Mouse (Mus musculus) heart, embryonic 16.5 days (tissue): ENCODE results near the gene Jam2. TPM values are rescaled to one million over a fixed set of nuclear protein-coding genes. Genes with fewer than 3 reads are reported as not detected.

Source experiments
- ATAC-seq: fragments of 200-750 bp; cut with Nextera tagmentation; replicated peaks from 2 replicates; pipeline ENCODE4 v1.8.0; 2017; ENCODE audit warnings: moderate number of reproducible peaks; ENCODE audit not compliant: insufficient read depth, low FRiP score; ENCODE audit errors: extremely low read depth
- H3K27ac ChIP-seq: fragments of 300-500 bp; sonication (generic); 2 replicates; pipeline ENCODE4 v1.5.1; 2014; ENCODE audit warnings: mild to moderate bottlenecking, low read length, control low read depth, moderate library complexity
- H3K27me3 ChIP-seq: fragments of 300-500 bp; sonication (generic); 2 replicates; pipeline ENCODE4 v1.6.1; 2014; ENCODE audit warnings: low read length, mixed read lengths; ENCODE audit not compliant: control insufficient read depth, insufficient read depth
- H3K36me3 ChIP-seq: fragments of 300-500 bp; sonication (generic); 2 replicates; pipeline ENCODE4 v1.6.1; 2014; ENCODE audit not compliant: control insufficient read depth, insufficient read depth
- H3K4me1 ChIP-seq: fragments of 300-500 bp; sonication (generic); 2 replicates; pipeline ENCODE4 v1.6.1; 2014; ENCODE audit warnings: low read length, mixed read lengths; ENCODE audit not compliant: control insufficient read depth, insufficient read depth
- H3K4me2 ChIP-seq: fragments of 300-500 bp; sonication (generic); 2 replicates; pipeline ENCODE4 v1.6.1; 2014; ENCODE audit warnings: low read depth, mild to moderate bottlenecking, control low read depth, low read length
- H3K4me3 ChIP-seq: fragments of 300-500 bp; sonication (generic); 2 replicates; pipeline ENCODE4 v1.5.1; 2014; ENCODE audit warnings: mild to moderate bottlenecking, control low read depth, low read length
- H3K9ac ChIP-seq: fragments of 300-500 bp; sonication (generic); 2 replicates; pipeline ENCODE4 v1.6.1; 2014; ENCODE audit warnings: low read length, control low read depth
- H3K9me3 ChIP-seq: fragments of 300-500 bp; sonication (generic); replicated peaks from 2 replicates; pipeline ENCODE4 v1.6.1; 2016; ENCODE audit warnings: low read length; ENCODE audit not compliant: control insufficient read depth
- WGBS: fragments of 180-500 bp; shearing (Covaris S2); extraction: QIAGEN DNeasy Blood & Tissue Kit; methylation state at CpG from one replicate; pipeline ENCODE4 v1.1.7; 2014; 5-methylcytosine and 5-hydroxymethylcytosine counted together
- polyA plus RNA-seq: library from polyadenylated mRNA; unstranded; fragments of >200 nt; fragmentation: Nextera tagmentation; extraction: Ambion mirVana; gene quantifications from 2 replicates; pipeline ENCODE4 v1.2.1, GENCODE M21; 2015

The Jam2 gene
- polyA plus RNA-seq, 1 experiment from 2014 or later = 8.5 TPM

DNA sequence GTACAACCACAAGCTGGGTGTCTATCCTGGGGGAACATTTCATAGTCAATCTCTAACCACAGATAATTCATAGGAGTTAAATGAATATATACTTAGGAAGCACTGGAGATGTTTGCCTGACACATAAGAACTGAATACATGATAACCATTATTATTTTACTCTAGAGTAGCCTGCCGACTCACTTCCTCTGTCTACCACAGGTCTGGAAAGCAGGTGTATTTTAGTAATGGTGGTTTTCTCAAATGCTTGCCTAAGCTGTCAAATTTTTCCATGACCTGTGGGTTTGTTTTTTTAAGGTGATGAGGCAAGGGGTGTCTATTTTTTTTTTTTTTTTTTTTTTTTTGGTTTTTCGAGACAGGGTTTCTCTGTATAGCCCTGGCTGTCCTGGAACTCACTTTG lies 26.1 kb downstream of the Jam2 start:
- no peaks in the 10 kb centered on the region for H3K27me3 ChIP-seq
- H3K4me3 ChIP-seq = no peak overlapping the region
- no peak for ATAC-seq
- H3K9ac ChIP-seq = no peak overlapping the region
- H3K27ac ChIP-seq = no peak overlapping the region
- H3K4me1 ChIP-seq = 0 out of 2 replicates have a peak, but pooled peaks cover 3% of the 10 kb centered on the region
- WGBS = 83% methylated on average over 1 of the region's 2 CpGs
- H3K36me3 ChIP-seq = no peaks in the 10 kb centered on the region
- no peak overlapping the region for H3K4me2 ChIP-seq
- no peaks in the 10 kb centered on the region for H3K9me3 ChIP-seq

DNA sequence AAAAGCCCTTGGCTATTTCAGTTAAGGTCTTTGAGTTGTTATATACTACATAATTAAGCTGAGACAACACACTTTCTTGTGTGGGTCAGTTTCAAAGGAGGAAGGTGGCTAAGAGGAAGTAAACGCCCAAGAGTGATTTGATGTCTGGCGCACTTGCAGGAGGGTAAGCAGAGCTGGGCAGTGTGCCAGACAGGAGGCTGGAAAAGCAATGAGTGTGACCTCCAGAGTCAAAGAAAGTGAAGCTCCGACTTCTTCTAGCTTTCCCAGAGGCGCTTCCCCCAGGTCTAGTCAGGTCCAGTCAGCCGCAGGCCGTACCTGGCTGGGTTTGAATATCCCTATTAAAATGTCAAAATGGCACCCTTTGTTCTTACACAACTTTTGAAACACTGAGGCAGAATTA lies 28.3 kb downstream of the Jam2 start:
- no peak overlapping the region for H3K9ac ChIP-seq
- no peak overlapping the region for H3K4me3 ChIP-seq
- H3K9me3 ChIP-seq = no peaks in the 10 kb centered on the region
- peak overlapping the region; percentile 25; the same call in 1 of the 2 replicates for H3K27ac ChIP-seq
- 32% methylated on average over 6 of the region's 6 CpGs for WGBS
- no peaks in the 10 kb centered on the region for H3K27me3 ChIP-seq
- H3K36me3 ChIP-seq = no peaks in the 10 kb centered on the region
- H3K4me2 ChIP-seq = no peak overlapping the region
- ATAC-seq = peak; percentile 23; the same call in 1 of the 2 replicates
- 0 out of 2 replicates have a peak, but pooled peaks cover 3% of the 10 kb centered on the region for H3K4me1 ChIP-seq

DNA sequence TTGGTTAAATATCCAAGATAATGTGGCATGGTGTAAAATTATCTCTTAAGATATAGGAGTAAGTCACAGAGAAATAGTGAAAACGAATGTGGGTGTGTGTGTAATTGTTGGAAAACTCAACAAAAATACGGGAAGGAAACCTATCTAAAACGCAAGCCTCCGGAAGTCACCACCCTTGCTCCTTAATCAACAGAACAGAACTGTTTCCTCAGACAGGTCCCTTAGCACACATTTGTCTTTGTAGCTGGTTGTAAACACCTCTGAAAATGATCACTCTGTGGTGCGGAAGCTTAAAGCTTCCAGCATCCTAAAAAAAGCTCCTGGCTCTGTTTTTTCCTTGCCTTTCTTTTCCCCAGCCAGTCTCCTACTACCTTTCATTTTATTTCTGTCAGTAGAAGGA lies 30.9 kb downstream of the Jam2 start:
- Histone ChIP-seq H3K9ac (no peak overlapping the region), H3K4me1 (0 out of 2 replicates have a peak, but pooled peaks cover 3% of the 10 kb centered on the region), H3K9me3 (no peaks in the 10 kb centered on the region), H3K4me3 (no peak overlapping the region), H3K36me3 (no peaks in the 10 kb centered on the region), H3K27me3 (no peaks in the 10 kb centered on the region), H3K4me2 (no peak overlapping the region), H3K27ac (no peak overlapping the region)
- no peak for ATAC-seq
- WGBS = 68% methylated on average over 5 of the region's 5 CpGs

DNA sequence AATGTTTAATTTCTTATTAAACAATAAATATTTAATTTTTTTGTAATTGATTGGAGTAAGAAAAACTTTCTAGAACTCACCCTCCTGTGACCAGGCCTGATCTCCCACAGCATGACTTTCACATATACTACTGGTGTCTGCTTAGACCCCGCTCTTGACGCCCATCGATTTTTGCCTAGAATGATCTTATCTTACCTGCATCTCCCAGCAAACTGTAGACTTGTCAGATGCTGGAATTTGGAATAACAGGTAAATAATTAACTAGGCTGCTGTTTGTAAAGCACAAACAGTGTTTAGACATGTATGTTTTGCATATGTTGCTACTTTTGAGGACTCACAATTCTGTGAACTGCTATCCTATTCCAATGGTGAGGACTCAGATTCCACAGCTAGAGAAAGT lies 32.3 kb downstream of the Jam2 start:
- Histone ChIP-seq H3K4me1 (0 out of 2 replicates have a peak, but pooled peaks cover 3% of the 10 kb centered on the region), H3K9ac (no peak overlapping the region), H3K27ac (no peak overlapping the region), H3K27me3 (no peaks in the 10 kb centered on the region), H3K9me3 (no peaks in the 10 kb centered on the region), H3K36me3 (no peaks in the 10 kb centered on the region), H3K4me2 (no peak overlapping the region), H3K4me3 (no peak overlapping the region)
- WGBS = 85% methylated on average over 3 of the region's 3 CpGs
- ATAC-seq = no peak

DNA sequence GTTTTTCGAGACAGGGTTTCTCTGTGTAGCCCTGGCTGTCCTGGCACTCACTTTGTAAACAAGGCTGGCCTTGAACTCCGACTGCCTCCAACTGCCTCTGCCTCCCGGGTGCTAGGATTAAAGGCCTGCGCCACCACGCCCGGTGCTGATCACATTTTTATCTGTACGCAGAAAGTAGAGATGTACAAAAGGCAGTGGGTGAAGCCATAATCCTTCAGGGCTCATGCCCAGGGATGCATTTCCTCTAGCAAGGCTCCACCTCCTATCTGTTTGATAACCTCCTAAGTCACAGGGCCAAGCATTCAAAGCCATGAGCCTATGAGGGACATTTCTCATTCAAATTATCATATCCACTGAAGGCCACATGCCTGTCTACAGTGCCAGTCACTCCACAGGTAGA lies 34.0 kb downstream of the Jam2 start:
- Histone ChIP-seq H3K4me1 (no peaks in the 10 kb centered on the region), H3K27ac (no peak overlapping the region), H3K4me2 (no peak overlapping the region), H3K36me3 (no peaks in the 10 kb centered on the region), H3K4me3 (no peak overlapping the region), H3K9ac (no peak overlapping the region), H3K9me3 (no peaks in the 10 kb centered on the region), H3K27me3 (no peaks in the 10 kb centered on the region)
- ATAC-seq = no peak
- WGBS = 86% methylated on average over 7 of the region's 7 CpGs

DNA sequence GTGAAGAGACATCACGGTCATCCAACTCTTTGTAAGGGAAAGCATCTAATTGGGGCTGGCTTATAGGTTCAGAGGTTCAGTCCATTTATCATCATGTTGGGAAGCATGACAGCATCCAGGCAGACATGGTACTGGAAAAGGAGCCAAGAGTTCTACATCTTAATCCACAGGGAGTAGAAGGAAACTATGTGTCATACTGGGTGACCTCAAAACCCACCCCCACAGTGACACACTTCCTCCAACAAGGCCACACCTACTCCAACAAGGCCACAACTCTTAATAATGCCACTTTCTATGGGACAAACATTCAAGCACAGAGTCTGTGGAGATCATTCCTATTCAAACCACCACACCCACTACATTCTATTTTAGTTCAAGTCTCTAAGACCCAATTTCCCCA lies 36.3 kb downstream of the Jam2 start:
- Histone ChIP-seq H3K4me2 (no peak overlapping the region), H3K9ac (no peak overlapping the region), H3K4me3 (no peak overlapping the region), H3K4me1 (no peaks in the 10 kb centered on the region), H3K27me3 (no peaks in the 10 kb centered on the region), H3K36me3 (no peaks in the 10 kb centered on the region), H3K27ac (no peak overlapping the region), H3K9me3 (no peaks in the 10 kb centered on the region)
- WGBS = 82% methylated on average over 1 of the region's 1 CpGs
- ATAC-seq = no peak

DNA sequence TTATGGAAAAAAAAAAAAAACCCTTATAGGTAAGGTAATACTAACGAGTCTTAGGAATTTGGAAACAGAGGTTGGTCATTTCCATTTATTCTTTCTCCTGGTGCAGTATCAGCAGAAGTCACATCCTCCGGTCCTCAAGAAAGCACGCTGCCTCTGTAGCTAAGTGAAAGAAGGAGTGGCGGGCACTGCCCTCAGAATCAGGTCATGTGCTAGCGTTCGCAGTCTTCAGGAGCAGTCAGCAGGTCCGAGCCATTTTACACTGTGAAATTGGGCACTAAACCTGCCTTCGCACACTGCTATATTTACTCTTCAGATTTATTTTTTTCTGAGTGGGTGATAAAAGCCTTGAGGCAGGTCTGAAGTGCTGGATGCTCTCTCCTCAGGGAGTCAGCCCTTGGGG lies 39.9 kb downstream of the Jam2 start:
- H3K4me2 ChIP-seq = no peak overlapping the region

DNA sequence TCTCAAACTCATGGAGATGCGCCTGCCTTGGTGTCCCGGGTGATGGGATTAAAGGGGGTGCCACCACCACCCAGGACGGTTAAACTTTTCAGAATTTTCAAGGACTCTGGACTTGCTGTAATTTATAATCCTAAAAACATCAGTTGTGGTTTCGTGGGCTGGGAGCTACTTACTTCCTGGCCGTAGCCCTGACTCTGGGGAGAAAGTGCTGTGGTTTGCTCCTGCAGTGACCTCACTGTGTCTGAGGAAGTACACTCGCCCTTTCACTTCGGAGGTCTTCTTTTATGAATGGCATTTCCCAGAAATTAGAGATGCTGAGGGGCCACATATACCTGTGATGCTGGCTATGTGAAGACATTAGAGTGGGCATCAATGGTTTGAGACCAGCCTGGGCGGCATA lies 40.6 kb downstream of the Jam2 start:
- H3K9ac ChIP-seq = no peak overlapping the region
- no peak overlapping the region for H3K27ac ChIP-seq
- no peak overlapping the region for H3K4me3 ChIP-seq
- H3K4me2 ChIP-seq = no peak overlapping the region
- ATAC-seq = no peak
- H3K9me3 ChIP-seq = no peaks in the 10 kb centered on the region
- no peaks in the 10 kb centered on the region for H3K36me3 ChIP-seq
- H3K4me1 ChIP-seq = no peaks in the 10 kb centered on the region
- no peaks in the 10 kb centered on the region for H3K27me3 ChIP-seq
- WGBS = 61% methylated on average over 8 of the region's 8 CpGs

More for the DNA sequence above, 39.9 kb downstream of the Jam2 start:
- Histone ChIP-seq H3K27ac (no peak overlapping the region), H3K9ac (no peak overlapping the region), H3K36me3 (no peaks in the 10 kb centered on the region), H3K4me3 (no peak overlapping the region), H3K4me1 (no peaks in the 10 kb centered on the region), H3K27me3 (no peaks in the 10 kb centered on the region), H3K9me3 (no peaks in the 10 kb centered on the region)
- WGBS = 73% methylated on average over 8 of the region's 8 CpGs
- no peak for ATAC-seq

DNA sequence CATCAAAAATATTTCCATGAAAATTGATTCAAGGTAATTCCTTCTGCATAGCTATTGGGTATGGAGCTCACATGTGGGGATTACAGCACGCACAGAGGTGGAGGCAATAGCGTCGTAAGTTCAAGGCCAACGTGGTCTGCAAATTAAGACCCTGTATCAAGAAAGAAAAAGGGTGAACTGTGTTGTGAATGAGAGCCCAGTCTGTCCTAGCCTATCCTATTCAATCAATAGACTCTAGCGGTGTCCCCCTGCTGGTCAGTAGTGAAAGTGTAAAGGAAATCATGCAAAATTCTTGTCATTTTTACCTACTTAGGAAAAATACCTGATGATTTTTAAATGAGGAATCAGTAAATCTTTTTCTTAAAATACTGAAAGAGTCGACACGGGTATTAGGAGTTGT lies 43.5 kb downstream of the Jam2 start:
- WGBS = 36% methylated on average over 7 of the region's 7 CpGs

More for the DNA sequence above, 43.5 kb downstream of the Jam2 start:
- Histone ChIP-seq H3K9me3 (no peaks in the 10 kb centered on the region), H3K4me1 (no peaks in the 10 kb centered on the region), H3K4me3 (no peak overlapping the region), H3K27ac (no peak overlapping the region), H3K9ac (no peak overlapping the region), H3K36me3 (no peaks in the 10 kb centered on the region), H3K4me2 (no peak overlapping the region), H3K27me3 (no peaks in the 10 kb centered on the region)
- no peak for ATAC-seq
